Mouse (Mus musculus) midbrain, postnatal 0 days (tissue): ENCODE measurements at regions not wholly inside any gene's neighbourhood (a gene's known extent, or its start where the extent isn't known, plus 50 kb on each side); places are given as distances from the start of the nearest gene placed in this dataset.

Experiments used
- ATAC-seq: fragments of 200-750 bp; cut with Nextera tagmentation; 2 replicates; pipeline ENCODE4 v1.8.0; 2017; ENCODE audit warnings: moderate number of reproducible peaks, mild to moderate bottlenecking, moderate TSS enrichment, moderate library complexity; ENCODE audit not compliant: low FRiP score
- DNase-seq: peaks from one replicate; pipeline ENCODE4 v3.0.0-alpha.2; 2015; ENCODE audit warnings: low spot score
- H3K27ac ChIP-seq: fragments of 300-500 bp; sonication (generic); 2 replicates; pipeline ENCODE4 v1.5.1; 2014; ENCODE audit warnings: low read depth, mild to moderate bottlenecking, low read length, mixed read lengths
- H3K27me3 ChIP-seq: fragments of 300-500 bp; sonication (generic); 2 replicates; pipeline ENCODE4 v1.6.1; 2014; ENCODE audit warnings: low read length, control low read depth, mixed read lengths; ENCODE audit not compliant: insufficient read depth
- H3K36me3 ChIP-seq: fragments of 300-500 bp; sonication (generic); 2 replicates; pipeline ENCODE4 v1.6.1; 2014; ENCODE audit warnings: low read length, control low read depth, mixed read lengths; ENCODE audit not compliant: insufficient read depth
- H3K4me1 ChIP-seq: fragments of 300-500 bp; sonication (generic); 2 replicates; pipeline ENCODE4 v1.6.1; 2014; ENCODE audit warnings: mild to moderate bottlenecking, control low read depth, antibody characterized with exemption, low read length, mixed read lengths; ENCODE audit not compliant: insufficient read depth
- H3K4me2 ChIP-seq: fragments of 300-500 bp; sonication (generic); 2 replicates; pipeline ENCODE4 v1.6.1; 2014; ENCODE audit warnings: low read depth, mild to moderate bottlenecking, low read length, mixed read lengths; ENCODE audit not compliant: poor library complexity, severe bottlenecking
- H3K4me3 ChIP-seq: fragments of 300-500 bp; sonication (generic); 2 replicates; pipeline ENCODE4 v1.5.1; 2014; ENCODE audit warnings: low read depth, mild to moderate bottlenecking, low read length, moderate library complexity
- H3K9ac ChIP-seq: fragments of 300-500 bp; sonication (generic); replicated peaks from 2 replicates; pipeline ENCODE4 v1.6.1; 2014; ENCODE audit warnings: mild to moderate bottlenecking, low read length, moderate library complexity, mixed read lengths; ENCODE audit not compliant: poor library complexity, severe bottlenecking
- H3K9me3 ChIP-seq: fragments of 300-500 bp; sonication (generic); 2 replicates; pipeline ENCODE4 v1.6.1; 2016; ENCODE audit warnings: low read length, control low read depth
- CTCF ChIP-seq: IDR thresholded peaks from 2 replicates; pipeline ENCODE4 v1.5.1; 2016; ENCODE audit warnings: antibody characterized with exemption, mild to moderate bottlenecking
- WGBS: fragments of 180-500 bp; shearing (Covaris S2); extraction: QIAGEN DNeasy Blood & Tissue Kit; methylation state at CpG from one replicate; pipeline ENCODE4 v1.1.7; 2014; 5-methylcytosine and 5-hydroxymethylcytosine counted together

DNA sequence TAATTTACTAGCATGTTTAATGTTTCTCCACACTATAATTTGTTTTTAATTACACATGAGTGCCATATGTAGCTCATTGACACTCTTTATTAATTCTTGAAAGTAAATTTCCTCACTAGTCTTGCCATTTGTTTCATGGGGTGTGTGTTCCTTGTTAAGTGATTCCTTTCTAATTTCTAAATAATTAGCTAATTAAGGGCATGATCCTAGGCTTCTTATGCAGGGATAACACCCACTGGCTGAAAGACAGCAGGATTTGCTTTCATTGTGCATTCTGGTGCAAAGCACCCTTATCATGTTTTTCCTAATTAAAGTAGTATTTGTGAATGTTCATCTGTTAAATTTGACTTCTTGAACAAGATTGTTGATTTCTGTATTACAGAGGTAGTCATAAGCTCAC is 378.3 kb downstream of the Mdfic start:
- no peak for ATAC-seq

DNA sequence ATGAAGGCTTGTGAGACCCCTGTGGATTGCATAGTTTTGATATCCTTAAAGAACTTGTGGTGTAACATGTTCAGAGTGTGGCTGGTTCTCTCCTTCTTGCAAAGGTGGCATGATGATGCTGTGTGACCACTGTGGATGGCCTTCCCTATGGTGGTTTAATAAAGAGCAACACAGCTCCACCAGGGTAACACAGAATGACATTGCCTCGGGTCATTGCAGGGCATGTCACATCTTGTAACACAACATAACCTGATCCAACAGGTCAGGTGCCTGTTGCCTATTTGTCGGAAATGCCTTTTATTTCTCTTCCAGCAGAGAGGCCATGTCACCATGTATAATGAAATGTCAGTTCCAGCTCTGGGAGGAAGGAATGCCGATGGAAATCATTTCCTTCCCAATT is 420.5 kb downstream of the Mdfic start:
- H3K4me2 ChIP-seq, result no peak overlapping the region
- ATAC-seq, result no peak
- no peak for DNase-seq
- H3K36me3 ChIP-seq, result no peaks in the 10 kb centered on the region
- H3K27me3 ChIP-seq, result no peaks in the 10 kb centered on the region
- H3K4me3 ChIP-seq, result no peak overlapping the region
- no peak overlapping the region for H3K9ac ChIP-seq
- no peak overlapping the region for H3K27ac ChIP-seq
- no peaks in the 10 kb centered on the region for H3K9me3 ChIP-seq
- TF ChIP-seq CTCF, result no peak
- H3K4me1 ChIP-seq, result no peaks in the 10 kb centered on the region
- WGBS, result 56% methylated on average over 3 of the region's 3 CpGs

More for the DNA sequence above, 378.3 kb downstream of the Mdfic start:
- TF ChIP-seq CTCF, result no peak
- Histone ChIP-seq H3K4me2 (no peak overlapping the region), H3K9me3 (no peaks in the 10 kb centered on the region), H3K36me3 (no peaks in the 10 kb centered on the region), H3K27ac (no peak overlapping the region), H3K9ac (no peak overlapping the region), H3K27me3 (no peaks in the 10 kb centered on the region), H3K4me1 (no peaks in the 10 kb centered on the region), H3K4me3 (no peak overlapping the region)
- DNase-seq, result no peak

DNA sequence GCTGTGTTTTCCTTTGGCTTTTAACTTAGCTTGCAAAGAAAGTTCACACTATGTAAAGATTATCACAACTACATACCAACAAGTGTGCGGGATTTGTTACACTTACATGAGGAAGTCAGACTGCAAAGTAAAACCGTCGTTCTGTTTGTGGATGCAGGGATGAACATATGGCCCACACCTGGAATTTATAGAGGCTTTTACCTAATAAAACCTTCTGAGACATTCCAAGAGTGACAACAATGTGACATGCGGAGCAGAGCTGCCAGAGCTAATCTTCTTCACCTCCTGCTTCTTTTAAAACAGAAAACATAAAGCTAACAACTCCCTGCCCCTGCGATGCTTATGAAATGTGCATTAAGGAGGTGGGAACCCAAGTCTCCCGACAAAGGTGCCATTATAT is 424.1 kb downstream of the Mdfic start:
- Histone ChIP-seq H3K9me3 (no peaks in the 10 kb centered on the region), H3K4me2 (no peak overlapping the region), H3K4me3 (no peak overlapping the region), H3K4me1 (no peaks in the 10 kb centered on the region), H3K27ac (no peak overlapping the region), H3K36me3 (no peaks in the 10 kb centered on the region), H3K27me3 (no peaks in the 10 kb centered on the region), H3K9ac (no peak overlapping the region)
- 57% methylated on average over 6 of the region's 6 CpGs for WGBS
- no peak for TF ChIP-seq CTCF
- ATAC-seq, result no peak
- no peak for DNase-seq

DNA sequence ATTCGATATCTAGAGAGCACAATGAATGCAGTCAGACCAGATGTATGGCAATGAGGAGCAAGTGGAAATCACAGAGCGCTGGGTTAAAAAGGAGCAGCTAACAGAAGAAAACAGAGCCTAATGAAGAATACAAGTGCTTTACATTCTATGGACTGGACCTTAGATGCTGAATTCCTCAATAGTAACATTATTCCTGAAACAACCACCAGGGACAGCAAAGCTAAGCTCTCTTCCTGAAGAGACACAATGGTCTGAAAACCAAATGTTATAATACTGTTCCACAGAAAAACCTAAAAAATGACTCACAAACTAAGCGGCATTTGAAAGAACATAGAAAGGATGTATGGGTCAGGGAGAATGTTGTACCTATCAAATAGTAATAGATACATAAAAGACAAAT is 430.1 kb downstream of the Mdfic start:
- no peak for ATAC-seq
- H3K36me3 ChIP-seq, result no peaks in the 10 kb centered on the region
- no peaks in the 10 kb centered on the region for H3K4me1 ChIP-seq
- no peak overlapping the region for H3K27ac ChIP-seq
- WGBS, result 84% methylated on average over 3 of the region's 3 CpGs
- no peak overlapping the region for H3K4me2 ChIP-seq
- H3K27me3 ChIP-seq, result no peaks in the 10 kb centered on the region
- H3K9me3 ChIP-seq, result no peaks in the 10 kb centered on the region
- peak; percentile 66 for TF ChIP-seq CTCF
- no peak overlapping the region for H3K4me3 ChIP-seq
- no peak overlapping the region for H3K9ac ChIP-seq
- DNase-seq, result no peak

- no peak overlapping the region for H3K4me2 ChIP-seq
Observed at GRCm38 (mm10) chr6:16151478-16151877, 431.0 kb downstream of the Mdfic start.

GRCm38 (mm10) chr6:16152691-16153090 is 432.2 kb downstream of the Mdfic start:
- H3K4me3 ChIP-seq, result no peak overlapping the region
- H3K27ac ChIP-seq, result no peak overlapping the region
- no peak overlapping the region for H3K4me2 ChIP-seq
- H3K27me3 ChIP-seq, result no peaks in the 10 kb centered on the region
- H3K9me3 ChIP-seq, result no peaks in the 10 kb centered on the region
- WGBS, result 73% methylated on average over 6 of the region's 6 CpGs
- H3K9ac ChIP-seq, result no peak overlapping the region
- H3K4me1 ChIP-seq, result no peaks in the 10 kb centered on the region
- TF ChIP-seq CTCF, result no peak
- no peaks in the 10 kb centered on the region for H3K36me3 ChIP-seq
- DNase-seq, result no peak
- no peak for ATAC-seq

More at GRCm38 (mm10) chr6:16151478-16151877, 431.0 kb downstream of the Mdfic start:
- TF ChIP-seq CTCF, result peak; percentile 49
- no peak overlapping the region for H3K27ac ChIP-seq
- no peak overlapping the region for H3K4me3 ChIP-seq
- no peak overlapping the region for H3K9ac ChIP-seq
- no peaks in the 10 kb centered on the region for H3K27me3 ChIP-seq
- H3K36me3 ChIP-seq, result no peaks in the 10 kb centered on the region
- DNase-seq (no peak), ATAC-seq (no peak)
- H3K4me1 ChIP-seq, result no peaks in the 10 kb centered on the region
- no peaks in the 10 kb centered on the region for H3K9me3 ChIP-seq

DNA sequence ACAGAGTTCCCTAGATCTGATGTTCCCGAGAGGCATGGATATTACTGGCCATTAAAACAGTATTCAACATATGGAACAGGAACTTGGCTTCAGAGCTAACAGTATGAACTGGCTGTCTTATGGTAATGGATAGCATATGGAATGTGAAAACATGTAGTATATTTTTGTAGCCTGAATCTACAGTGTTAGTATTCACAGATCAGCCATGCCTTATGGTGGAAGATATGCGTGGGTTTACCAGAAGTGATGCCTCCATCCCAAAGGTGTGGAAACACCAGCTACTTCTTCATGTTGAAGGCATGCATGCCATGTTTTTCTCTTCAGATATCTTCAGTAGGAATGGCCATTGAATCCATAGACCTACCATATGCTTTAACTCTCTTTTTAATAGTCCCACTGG is 444.6 kb downstream of the Mdfic start:
- Histone ChIP-seq H3K4me3 (no peak overlapping the region), H3K36me3 (no peaks in the 10 kb centered on the region), H3K9ac (no peak overlapping the region), H3K9me3 (no peaks in the 10 kb centered on the region), H3K4me2 (no peak overlapping the region), H3K4me1 (no peaks in the 10 kb centered on the region), H3K27ac (no peak overlapping the region), H3K27me3 (no peaks in the 10 kb centered on the region)
- ATAC-seq (no peak), DNase-seq (no peak)
- 99% methylated on average over 2 of the region's 2 CpGs for WGBS
- TF ChIP-seq CTCF, result no peak
